Mouse (Mus musculus) MEL (cell line): ENCODE measurements around the gene Gpt2.

ENCODE experiments used
- CTCF ChIP-seq, 3 experiments: IDR thresholded peaks in 2 of 3; conservative IDR thresholded peaks in 1 of 3; 2 replicates each; pipeline ENCODE4 v1.5.1; 2011 to 2012; ENCODE audit warnings: low read length in 3 of 3, low read depth in 2 of 3, mild to moderate bottlenecking in 2 of 3, improper control_type of control experiment in 1 of 3, inconsistent platforms in 1 of 3, mixed read lengths in 1 of 3, moderate library complexity in 1 of 3; ENCODE audit not compliant: control insufficient read depth in 1 of 3, insufficient read depth in 1 of 3, poor library complexity in 1 of 3, severe bottlenecking in 1 of 3
- EP300 ChIP-seq, 2 experiments: IDR thresholded peaks; 2 replicates each; pipeline ENCODE4 v1.6.1; 2011; ENCODE audit warnings: improper control_type of control experiment in 2 of 2, low read length in 2 of 2, low read depth in 1 of 2, mild to moderate bottlenecking in 1 of 2
- MEF2A ChIP-seq: IDR thresholded peaks from 2 replicates; pipeline ENCODE4 v1.6.1; 2014; ENCODE audit warnings: low read depth, mild to moderate bottlenecking, inconsistent platforms, low read length, improper control_type of control experiment; ENCODE audit not compliant: poor library complexity, insufficient replicate concordance, severe bottlenecking; ENCODE audit errors: extremely low read depth
- MXI1 ChIP-seq: IDR thresholded peaks from 2 replicates; pipeline ENCODE4 v1.6.1; 2011; ENCODE audit warnings: mild to moderate bottlenecking, low read depth, low read length, improper control_type of control experiment
- POLR2A ChIP-seq, 2 experiments: IDR thresholded peaks; 2 replicates each; pipeline ENCODE4 v1.6.1; 2011 to 2012; ENCODE audit warnings: low read length in 2 of 2, mild to moderate bottlenecking in 2 of 2, control low read depth in 1 of 2, improper control_type of control experiment in 1 of 2, low read depth in 1 of 2, moderate library complexity in 1 of 2; ENCODE audit not compliant: control insufficient read depth in 1 of 2, insufficient read depth in 1 of 2, poor library complexity in 1 of 2
- POLR2AphosphoS5 ChIP-seq: IDR thresholded peaks from 2 replicates; pipeline ENCODE4 v1.6.1; 2012; ENCODE audit warnings: low read depth, borderline replicate concordance, mild to moderate bottlenecking, inconsistent platforms, low read length, moderate library complexity, mixed read lengths
- RCOR1 ChIP-seq: IDR thresholded peaks from 2 replicates; pipeline ENCODE4 v1.6.1; 2012; ENCODE audit warnings: low read depth, mild to moderate bottlenecking, inconsistent platforms, low read length, improper control_type of control experiment
- ZC3H11A ChIP-seq: IDR thresholded peaks from 2 replicates; pipeline ENCODE4 v1.6.1; 2012; ENCODE audit warnings: low read depth, mild to moderate bottlenecking, inconsistent platforms, low read length, improper control_type of control experiment

DNA sequence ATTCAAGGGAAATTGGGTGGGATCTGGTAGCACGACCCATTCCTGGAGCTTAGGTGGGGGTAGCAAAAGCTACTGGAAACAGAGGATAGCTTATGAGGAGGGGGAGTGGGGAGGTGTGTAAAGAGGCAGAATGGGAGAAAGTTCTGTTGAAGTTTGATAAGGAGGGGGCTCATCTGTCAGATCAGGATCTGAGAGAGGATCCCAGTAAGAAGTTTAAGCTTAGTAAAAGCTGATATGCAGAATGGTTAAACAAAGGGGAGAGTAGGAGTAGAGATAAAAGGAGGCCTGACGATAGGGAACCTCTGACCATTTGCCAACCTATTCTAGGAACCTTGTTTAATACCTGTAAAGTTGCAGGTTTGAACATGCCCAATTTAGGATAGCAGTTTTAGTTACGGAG is 72.8 kb downstream of the Gpt2 start:
- no peak for TF ChIP-seq ZC3H11A
- 0 out of 2 replicates have a peak, but pooled peaks have one; percentile 14 for TF ChIP-seq MEF2A
- no peak for TF ChIP-seq POLR2AphosphoS5
- TF ChIP-seq EP300 (IDR thresholded peaks at IDR 0.05; ENCODE audit: low read depth in 1 of 2, low read length in 2 of 2): peak; percentile 59 to 75; a peak in 3 of 4 replicates
- peak; percentile 31; the same call in 1 of the 2 replicates for TF ChIP-seq MXI1
- TF ChIP-seq CTCF (IDR thresholded peaks at IDR 0.05 in 2 of 3, conservative IDR thresholded peaks at IDR 0.05 in 1 of 3; ENCODE audit: control insufficient read depth in 1 of 3, insufficient read depth in 1 of 3, low read depth in 2 of 3, low read length in 3 of 3, poor library complexity in 1 of 3, severe bottlenecking in 1 of 3): no peak
- TF ChIP-seq RCOR1: 0 out of 2 replicates have a peak, but pooled peaks have one; percentile 49
- TF ChIP-seq POLR2A (IDR thresholded peaks at IDR 0.05; ENCODE audit: control insufficient read depth in 1 of 2, insufficient read depth in 1 of 2, low read depth in 1 of 2, low read length in 2 of 2, poor library complexity in 1 of 2): no peak
